Mouse (Mus musculus) E14TG2a.4 (cell line): ENCODE measurements at regions not wholly inside any gene's neighbourhood (a gene's known extent, or its start where the extent isn't known, plus 50 kb on each side); places are given as distances from the start of the nearest gene placed in this dataset.

Source experiments
- CTCF ChIP-seq: conservative IDR thresholded peaks from 2 replicates; pipeline ENCODE4 v1.5.1; 2014; ENCODE audit warnings: low read length
- POU5F1 ChIP-seq: IDR thresholded peaks from 2 replicates; pipeline ENCODE4 v1.6.1; 2014; ENCODE audit warnings: low read length, borderline replicate concordance

- TF ChIP-seq CTCF (no peak), POU5F1 (no peak)
Measured at GRCm38 (mm10) chr13:43734641-43735040, 49.9 kb upstream of the Cd83 start.
